Mouse (Mus musculus) forebrain, embryonic 10.5 days (tissue): ENCODE measurements at regions not wholly inside any gene's neighbourhood (a gene's known extent, or its start where the extent isn't known, plus 50 kb on each side); places are given as distances from the start of the nearest gene placed in this dataset.

Source experiments
- DNase-seq: peaks from one replicate; pipeline ENCODE4 v3.0.0-alpha.2; 2017; ENCODE audit warnings: low spot score; ENCODE audit errors: extremely low spot score
- H3K27ac ChIP-seq: fragments of 300-500 bp; sonication (generic); 2 replicates; pipeline ENCODE4 v1.5.1; 2016; ENCODE audit warnings: mild to moderate bottlenecking
- H3K27me3 ChIP-seq: fragments of 300-500 bp; sonication (generic); 2 replicates; pipeline ENCODE4 v1.6.1; 2016; ENCODE audit warnings: mild to moderate bottlenecking; ENCODE audit not compliant: poor library complexity, severe bottlenecking
- H3K36me3 ChIP-seq: fragments of 300-500 bp; sonication (generic); replicated peaks from 2 replicates; pipeline ENCODE4 v1.6.1; 2016; ENCODE audit warnings: mild to moderate bottlenecking, moderate library complexity
- H3K4me1 ChIP-seq: fragments of 300-500 bp; sonication (generic); 2 replicates; pipeline ENCODE4 v1.6.1; 2016
- H3K4me3 ChIP-seq: fragments of 300-500 bp; sonication (generic); 2 replicates; pipeline ENCODE4 v1.5.1; 2016; ENCODE audit warnings: mild to moderate bottlenecking, moderate library complexity
- H3K9me3 ChIP-seq: fragments of 300-500 bp; sonication (generic); 2 replicates; pipeline ENCODE4 v1.6.1; 2016; ENCODE audit warnings: mild to moderate bottlenecking, moderate library complexity
- WGBS: fragments of 180-500 bp; shearing (Covaris S2); methylation state at CpG from one replicate; pipeline ENCODE4 v1.1.7; 2016; 5-methylcytosine and 5-hydroxymethylcytosine counted together

- DNase-seq, result no peak
- WGBS, result 88% methylated on average over 3 of the region's 3 CpGs
- H3K9me3 ChIP-seq, result 0 out of 2 replicates have a peak, but pooled peaks cover 3% of the 10 kb centered on the region
- no peak overlapping the region for H3K27ac ChIP-seq
- no peak overlapping the region for H3K4me3 ChIP-seq
- no peaks in the 10 kb centered on the region for H3K4me1 ChIP-seq
- H3K27me3 ChIP-seq, result no peaks in the 10 kb centered on the region
- no peaks in the 10 kb centered on the region for H3K36me3 ChIP-seq
These were observed 432.5 kb upstream of the Kif18a start for GRCm38 (mm10) chr2:108848051-108848450.

GRCm38 (mm10) chr2:108854399-108854798 lies 426.1 kb upstream of the Kif18a start:
- DNase-seq, result no peak
- Histone ChIP-seq H3K4me3 (no peak overlapping the region), H3K4me1 (peaks cover 15% of the 10 kb centered on the region), H3K27me3 (no peaks in the 10 kb centered on the region), H3K27ac (no peak overlapping the region), H3K9me3 (no peaks in the 10 kb centered on the region), H3K36me3 (no peaks in the 10 kb centered on the region)
- WGBS, result 36% methylated on average over 2 of the region's 2 CpGs

- no peaks in the 10 kb centered on the region for H3K36me3 ChIP-seq
- no peak overlapping the region for H3K4me3 ChIP-seq
- no peaks in the 10 kb centered on the region for H3K4me1 ChIP-seq
- 83% methylated on average over 4 of the region's 4 CpGs for WGBS
- H3K27me3 ChIP-seq, result no peaks in the 10 kb centered on the region
- H3K27ac ChIP-seq, result no peak overlapping the region
- DNase-seq, result no peak
- no peaks in the 10 kb centered on the region for H3K9me3 ChIP-seq
These were observed 403.4 kb upstream of the Kif18a start for GRCm38 (mm10) chr2:108877141-108877540.

GRCm38 (mm10) chr2:108877676-108878075 lies 402.9 kb upstream of the Kif18a start:
- H3K9me3 ChIP-seq, result no peaks in the 10 kb centered on the region
- no peak overlapping the region for H3K4me3 ChIP-seq
- H3K27ac ChIP-seq, result no peak overlapping the region
- no peak for DNase-seq
- no peaks in the 10 kb centered on the region for H3K4me1 ChIP-seq
- no peaks in the 10 kb centered on the region for H3K27me3 ChIP-seq
- 82% methylated on average over 3 of the region's 3 CpGs for WGBS
- no peaks in the 10 kb centered on the region for H3K36me3 ChIP-seq

GRCm38 (mm10) chr2:108904121-108904733 lies 376.3 kb upstream of the Kif18a start:
- H3K27ac ChIP-seq, result no peak overlapping the region
- H3K9me3 ChIP-seq, result no peaks in the 10 kb centered on the region
- H3K4me1 ChIP-seq, result no peaks in the 10 kb centered on the region
- no peak for DNase-seq
- WGBS, result 66% methylated on average over 3 of the region's 3 CpGs
- H3K4me3 ChIP-seq, result no peak overlapping the region
- no peaks in the 10 kb centered on the region for H3K36me3 ChIP-seq
- H3K27me3 ChIP-seq, result no peaks in the 10 kb centered on the region

- no peaks in the 10 kb centered on the region for H3K27me3 ChIP-seq
- H3K4me3 ChIP-seq, result no peak overlapping the region
- H3K27ac ChIP-seq, result no peak overlapping the region
- no peaks in the 10 kb centered on the region for H3K36me3 ChIP-seq
- no peaks in the 10 kb centered on the region for H3K9me3 ChIP-seq
- no peak for DNase-seq
- 86% methylated on average over 2 of the region's 2 CpGs for WGBS
- H3K4me1 ChIP-seq, result no peaks in the 10 kb centered on the region
These were observed 367.0 kb upstream of the Kif18a start for GRCm38 (mm10) chr2:108913555-108913954.

- no peaks in the 10 kb centered on the region for H3K27me3 ChIP-seq
- H3K4me3 ChIP-seq, result no peak overlapping the region
- no peaks in the 10 kb centered on the region for H3K4me1 ChIP-seq
- H3K36me3 ChIP-seq, result no peaks in the 10 kb centered on the region
- WGBS, result 85% methylated on average over 3 of the region's 3 CpGs
- H3K27ac ChIP-seq, result no peak overlapping the region
- no peak for DNase-seq
- no peaks in the 10 kb centered on the region for H3K9me3 ChIP-seq
These were observed 366.6 kb upstream of the Kif18a start for GRCm38 (mm10) chr2:108913967-108914366.

GRCm38 (mm10) chr2:108919500-108920045 lies 361.0 kb upstream of the Kif18a start:
- Histone ChIP-seq H3K4me3 (no peak overlapping the region), H3K36me3 (no peaks in the 10 kb centered on the region), H3K27ac (no peak overlapping the region), H3K9me3 (no peaks in the 10 kb centered on the region), H3K27me3 (no peaks in the 10 kb centered on the region), H3K4me1 (0 out of 2 replicates have a peak, but pooled peaks cover 2% of the 10 kb centered on the region)
- no peak for DNase-seq
- 80% methylated on average over 3 of the region's 3 CpGs for WGBS

GRCm38 (mm10) chr2:108920111-108920510 lies 360.4 kb upstream of the Kif18a start:
- 0 out of 2 replicates have a peak, but pooled peaks cover 2% of the 10 kb centered on the region for H3K4me1 ChIP-seq
- no peaks in the 10 kb centered on the region for H3K36me3 ChIP-seq
- no peaks in the 10 kb centered on the region for H3K9me3 ChIP-seq
- H3K27ac ChIP-seq, result no peak overlapping the region
- H3K27me3 ChIP-seq, result no peaks in the 10 kb centered on the region
- 90% methylated on average over 5 of the region's 5 CpGs for WGBS
- DNase-seq, result no peak
- no peak overlapping the region for H3K4me3 ChIP-seq

- no peak for DNase-seq
- no peaks in the 10 kb centered on the region for H3K4me1 ChIP-seq
- H3K36me3 ChIP-seq, result no peaks in the 10 kb centered on the region
- no peaks in the 10 kb centered on the region for H3K27me3 ChIP-seq
- WGBS, result 87% methylated on average over 5 of the region's 5 CpGs
- H3K4me3 ChIP-seq, result no peak overlapping the region
- no peak overlapping the region for H3K27ac ChIP-seq
- H3K9me3 ChIP-seq, result no peaks in the 10 kb centered on the region
These were observed 344.4 kb upstream of the Kif18a start for GRCm38 (mm10) chr2:108935981-108936762.

GRCm38 (mm10) chr2:108980921-108981320 lies 299.6 kb upstream of the Kif18a start:
- no peak for DNase-seq
- H3K36me3 ChIP-seq, result no peaks in the 10 kb centered on the region
- WGBS, result 90% methylated on average over 5 of the region's 5 CpGs
- no peaks in the 10 kb centered on the region for H3K27me3 ChIP-seq
- no peak overlapping the region for H3K4me3 ChIP-seq
- H3K9me3 ChIP-seq, result no peaks in the 10 kb centered on the region
- no peaks in the 10 kb centered on the region for H3K4me1 ChIP-seq
- no peak overlapping the region for H3K27ac ChIP-seq

- Histone ChIP-seq H3K27ac (no peak overlapping the region), H3K4me3 (no peak overlapping the region), H3K9me3 (no peaks in the 10 kb centered on the region), H3K36me3 (no peaks in the 10 kb centered on the region), H3K4me1 (no peaks in the 10 kb centered on the region), H3K27me3 (no peaks in the 10 kb centered on the region)
- 65% methylated on average over 1 of the region's 1 CpGs for WGBS
- DNase-seq, result no peak
These were observed 264.3 kb upstream of the Kif18a start for GRCm38 (mm10) chr2:109016223-109016622.

- H3K4me1 ChIP-seq, result no peaks in the 10 kb centered on the region
- no peak overlapping the region for H3K27ac ChIP-seq
- H3K4me3 ChIP-seq, result no peak overlapping the region
- WGBS, result 94% methylated on average over 1 of the region's 1 CpGs
- no peaks in the 10 kb centered on the region for H3K9me3 ChIP-seq
- no peaks in the 10 kb centered on the region for H3K36me3 ChIP-seq
- DNase-seq, result no peak
- no peaks in the 10 kb centered on the region for H3K27me3 ChIP-seq
These were observed 263.4 kb upstream of the Kif18a start for GRCm38 (mm10) chr2:109017018-109017707.
